Mouse (Mus musculus): ENCODE data around the gene Xpo5.

GRCm38 (mm10) chr17:46277586-46277985 lies 75.0 kb downstream of the Xpo5 start:
- TF ChIP-seq TAL1 (IDR thresholded peaks at IDR 0.05; ENCODE audit: low read length) = no peak
- TF ChIP-seq GATA1 (IDR thresholded peaks at IDR 0.05; ENCODE audit: low read length) = no peak

All from erythroblast, embryonic 14.5 days (primary cell).